Mouse (Mus musculus): Measurements from ENCODE around the gene Adam17.

Adam17 gene

GRCm38 (mm10) chr12:21350113-21350876 lies 23.1 kb downstream of the Adam17 start:
- no peak for DNase-seq

DNA sequence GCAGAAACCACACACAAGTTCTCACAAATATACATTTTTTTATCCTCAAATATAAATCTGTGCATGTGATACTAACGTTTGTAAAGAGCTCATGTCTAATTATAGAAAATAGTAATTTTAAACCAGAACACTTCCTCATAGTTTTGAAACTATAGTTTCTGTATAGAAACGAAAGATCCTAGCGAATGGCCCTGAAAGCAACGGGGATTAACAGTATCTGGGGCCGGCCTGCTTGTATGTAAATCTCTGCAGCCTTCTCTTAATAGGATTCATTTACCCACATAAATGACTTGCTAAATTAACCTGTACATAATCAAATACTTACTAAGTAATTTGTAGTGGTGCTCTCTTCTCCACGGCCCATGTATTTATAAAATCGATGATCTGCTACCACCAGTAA lies 26.5 kb downstream of the Adam17 start:
- DNase-seq = no peak

GRCm38 (mm10) chr12:21340674-21341073 lies 32.8 kb downstream of the Adam17 start:
- no peak for DNase-seq

DNA sequence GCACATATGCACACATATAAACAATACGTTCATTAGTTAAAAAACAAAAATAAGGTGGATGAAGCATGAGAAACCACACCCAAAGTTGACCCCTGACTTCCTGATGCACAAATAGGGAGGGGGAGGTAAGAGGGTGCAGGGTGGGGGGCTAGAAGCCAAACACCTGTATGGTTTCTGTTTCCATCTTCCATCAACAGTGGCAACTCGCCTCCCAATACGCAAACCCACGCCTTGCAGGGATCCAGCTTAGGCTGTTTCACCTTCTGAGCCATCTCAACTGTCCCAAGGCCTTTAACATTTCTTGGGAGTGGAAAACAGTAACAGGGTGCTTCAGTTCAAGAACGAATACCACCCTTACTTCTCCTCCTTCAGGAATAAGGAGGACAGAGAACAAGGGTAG lies 36.3 kb downstream of the Adam17 start:
- DNase-seq = no peak

DNA sequence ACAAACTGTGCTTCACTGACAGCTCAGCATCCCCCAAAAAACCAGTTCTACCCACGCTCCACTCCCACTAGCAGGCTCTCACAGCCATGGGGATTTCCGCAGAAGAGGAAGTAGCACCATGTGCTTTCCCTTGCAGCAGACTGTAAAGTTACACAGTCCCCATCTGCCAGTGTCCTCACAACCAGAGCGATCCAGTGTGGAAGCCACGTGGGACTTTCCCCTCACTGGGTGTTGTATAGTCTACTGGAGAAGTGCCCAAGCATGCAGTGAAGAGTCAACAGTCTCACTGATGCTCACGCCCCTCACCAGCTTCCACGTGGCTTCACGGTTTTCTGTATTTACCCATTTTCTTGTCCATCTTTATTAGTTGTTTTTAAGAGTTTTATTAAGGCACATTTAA lies 37.6 kb downstream of the Adam17 start:
- DNase-seq = no peak

DNA sequence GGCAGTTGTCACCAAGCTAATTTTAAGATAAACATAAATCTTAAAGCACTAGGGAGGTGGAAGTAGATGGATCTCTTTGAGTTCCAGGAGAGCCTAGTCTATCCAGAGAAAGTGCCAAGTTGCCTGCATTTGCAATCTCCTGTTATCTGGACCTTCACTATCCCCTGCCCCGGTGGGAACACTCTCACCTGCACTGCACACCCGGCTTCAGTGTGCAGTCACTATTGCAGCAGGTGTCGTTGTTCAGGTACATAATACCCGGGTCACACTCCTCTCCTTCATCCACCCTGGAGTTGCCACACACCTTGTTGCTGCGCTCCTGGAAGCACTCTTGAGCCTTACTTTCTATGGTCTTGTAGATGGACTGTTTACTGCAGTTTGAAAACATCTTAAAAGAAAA lies 39.7 kb downstream of the Adam17 start:
- no peak for DNase-seq

DNA sequence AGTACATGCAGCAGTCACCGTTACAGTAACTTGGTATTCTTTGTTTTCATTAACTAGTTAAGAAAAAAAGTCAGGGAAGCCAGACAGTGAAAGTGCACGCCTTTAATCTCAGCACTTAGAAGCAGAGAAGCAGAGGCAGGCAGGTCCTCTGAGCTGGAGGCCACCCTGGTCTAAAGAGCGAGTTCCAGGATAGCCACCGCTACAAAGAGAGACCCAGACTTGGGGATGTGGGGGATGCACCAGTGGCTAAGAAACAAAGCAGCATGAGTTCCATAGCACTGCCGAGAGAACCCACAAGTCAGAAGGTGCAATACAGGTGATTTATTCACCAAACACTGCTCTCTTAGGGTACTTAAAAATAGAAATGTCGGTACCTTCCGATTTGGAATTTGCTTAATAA lies 40.4 kb downstream of the Adam17 start:
- no peak for DNase-seq

- no peak for DNase-seq
Measured at GRCm38 (mm10) chr12:21331711-21332110, 41.7 kb downstream of the Adam17 start.

DNA sequence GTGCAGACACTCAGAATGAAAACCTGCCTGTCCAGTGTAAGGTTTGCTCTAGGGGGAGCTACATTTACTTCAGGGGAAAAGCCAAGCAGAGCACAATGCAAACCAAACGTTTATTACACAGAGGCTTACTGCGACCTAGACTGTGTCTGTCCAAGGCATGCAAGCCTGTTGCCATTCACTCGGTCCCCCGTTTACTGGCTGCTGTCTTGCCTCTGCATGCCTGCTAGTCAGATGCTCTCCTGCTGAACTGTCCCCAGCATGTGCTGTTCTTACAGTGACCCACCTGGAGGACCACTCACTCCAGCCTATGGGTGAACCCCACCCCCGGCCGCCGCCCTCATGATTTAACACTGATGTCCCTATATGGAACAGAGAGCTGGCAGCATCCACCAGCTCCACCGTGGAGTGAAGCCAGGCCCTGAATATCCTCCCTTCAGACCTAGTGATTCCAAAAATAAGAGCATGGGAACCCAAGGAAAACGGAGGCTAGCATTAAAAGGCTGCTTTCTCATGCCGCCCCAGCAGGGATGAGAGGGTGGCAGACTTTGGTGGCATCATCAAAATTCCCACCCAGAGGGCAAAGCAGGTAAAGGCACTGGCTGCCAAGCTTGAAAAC lies 42.4 kb downstream of the Adam17 start:
- no peak for DNase-seq

GRCm38 (mm10) chr12:21329661-21330400 lies 43.6 kb downstream of the Adam17 start:
- no peak for DNase-seq

DNA sequence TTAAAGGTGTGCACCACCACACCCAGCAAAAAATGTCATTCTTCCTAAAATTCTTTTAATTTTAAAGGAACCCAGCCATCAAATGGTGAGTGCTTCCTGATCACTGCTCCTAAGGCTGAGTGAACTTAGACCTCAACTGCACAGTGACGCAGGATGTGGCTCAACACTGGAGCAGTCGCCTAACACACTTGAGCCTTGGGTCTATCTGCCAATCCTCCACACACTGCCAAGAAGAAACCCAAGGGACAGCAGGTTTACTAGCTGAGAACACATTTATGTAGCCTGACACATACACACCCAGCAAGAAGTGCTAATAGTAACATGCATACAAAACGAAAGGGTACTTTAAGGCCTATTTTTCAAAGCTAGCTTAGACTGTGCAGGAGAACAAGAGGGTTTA lies 47.1 kb downstream of the Adam17 start:
- DNase-seq = no peak

- no peak for DNase-seq
Measured at GRCm38 (mm10) chr12:21325266-21325665, 48.2 kb downstream of the Adam17 start.

GRCm38 (mm10) chr12:21324101-21324500 lies 49.3 kb downstream of the Adam17 start:
- no peak for DNase-seq

GRCm38 (mm10) chr12:21322856-21323255 lies 50.6 kb downstream of the Adam17 start:
- no peak for DNase-seq

DNA sequence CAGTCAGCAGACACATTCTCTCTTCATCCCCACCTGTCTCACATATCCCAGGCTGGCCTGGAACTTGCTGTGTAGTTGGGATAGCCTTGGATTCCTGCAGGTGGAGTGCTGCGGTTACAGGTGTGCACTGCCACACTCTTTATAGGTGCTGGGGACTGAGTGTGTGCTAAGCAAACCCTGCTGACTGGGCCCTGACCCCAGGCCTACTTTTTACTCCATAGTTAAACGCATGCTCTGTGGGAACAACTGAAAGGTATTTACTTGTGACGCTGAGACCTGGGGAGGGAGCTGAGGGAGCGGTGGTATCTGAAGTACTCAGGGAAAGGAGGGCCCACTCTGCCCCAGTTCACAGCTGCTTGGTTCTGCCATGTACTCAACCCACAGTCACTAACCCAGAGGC lies 51.1 kb downstream of the Adam17 start:
- no peak for DNase-seq

DNA sequence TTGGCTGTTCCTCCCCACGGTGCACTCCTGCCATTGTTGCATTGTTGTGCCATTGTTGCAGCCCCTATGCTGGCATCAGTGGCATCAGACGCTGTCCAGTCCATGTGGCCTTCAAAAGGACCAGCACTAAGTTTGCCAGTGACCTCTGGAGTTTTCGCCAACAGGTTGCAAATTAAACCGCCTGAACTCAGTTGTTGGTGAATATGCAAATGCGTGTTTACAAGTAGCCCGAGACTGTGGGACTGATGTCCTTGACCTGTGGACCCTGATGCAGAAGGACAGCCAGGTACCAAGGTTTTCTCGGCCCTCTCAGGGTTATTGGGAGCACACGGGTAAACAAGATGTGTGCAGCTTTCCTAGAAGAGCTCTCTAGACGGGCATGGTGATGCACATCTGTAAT lies 52.3 kb downstream of the Adam17 start:
- DNase-seq = no peak

GRCm38 (mm10) chr12:21320317-21320716 lies 53.1 kb downstream of the Adam17 start:
- DNase-seq = no peak

DNA sequence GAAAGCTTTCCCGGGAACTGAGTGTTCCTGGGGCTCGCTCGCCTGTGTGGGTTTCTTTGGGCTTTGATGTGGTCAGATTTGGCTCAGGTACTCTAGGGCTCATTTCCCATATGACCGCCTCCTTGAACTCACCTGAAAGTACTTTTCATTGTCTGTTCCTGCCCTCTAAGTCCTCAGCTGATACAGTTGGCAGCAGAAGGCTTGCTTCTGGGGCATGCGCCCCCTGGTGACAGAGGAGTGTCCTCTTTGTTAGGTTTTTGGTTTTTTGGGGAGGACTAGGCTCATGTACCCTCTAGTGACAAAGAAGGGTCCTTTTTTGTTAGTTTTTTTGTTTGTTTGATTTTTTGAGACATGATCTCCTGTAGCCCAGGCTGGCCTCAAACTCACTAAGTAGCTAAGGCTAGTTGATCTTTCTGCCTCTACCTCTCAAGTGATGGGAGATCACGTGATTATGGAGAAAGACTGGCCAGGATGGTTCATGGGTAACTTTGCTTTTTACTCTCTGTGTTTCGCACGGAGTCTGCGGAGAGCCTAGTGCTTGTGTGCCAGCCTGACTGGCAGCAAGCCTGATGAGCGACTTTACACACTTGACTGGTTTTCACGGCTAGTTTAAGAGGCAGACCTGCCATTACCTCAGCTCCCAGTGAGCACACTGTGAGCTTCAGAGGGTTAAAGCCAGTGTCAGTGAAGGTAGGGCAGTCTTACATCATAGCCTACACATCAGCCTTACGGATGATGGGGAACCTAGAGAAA lies 55.1 kb downstream of the Adam17 start:
- peak; percentile 83 for DNase-seq

DNA sequence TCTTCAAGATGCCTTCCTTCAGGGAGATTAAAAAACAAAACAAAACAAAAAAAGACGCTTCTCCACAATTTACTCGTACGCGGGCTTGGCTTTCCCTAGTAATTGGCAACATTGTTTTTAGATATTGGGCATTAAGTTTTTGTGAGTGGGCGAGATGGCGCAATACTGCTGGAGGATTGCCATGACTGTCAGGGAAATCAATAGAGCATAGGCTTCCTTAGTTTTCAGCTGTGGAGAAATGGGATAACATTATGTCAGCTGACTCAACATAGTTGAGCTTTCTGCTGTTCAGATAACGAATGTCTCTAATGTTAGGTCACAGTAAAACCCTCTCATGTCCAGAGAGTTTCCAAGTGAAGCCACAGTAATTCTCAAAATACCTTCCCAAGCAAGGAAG lies 56.6 kb downstream of the Adam17 start:
- DNase-seq = no peak

DNA sequence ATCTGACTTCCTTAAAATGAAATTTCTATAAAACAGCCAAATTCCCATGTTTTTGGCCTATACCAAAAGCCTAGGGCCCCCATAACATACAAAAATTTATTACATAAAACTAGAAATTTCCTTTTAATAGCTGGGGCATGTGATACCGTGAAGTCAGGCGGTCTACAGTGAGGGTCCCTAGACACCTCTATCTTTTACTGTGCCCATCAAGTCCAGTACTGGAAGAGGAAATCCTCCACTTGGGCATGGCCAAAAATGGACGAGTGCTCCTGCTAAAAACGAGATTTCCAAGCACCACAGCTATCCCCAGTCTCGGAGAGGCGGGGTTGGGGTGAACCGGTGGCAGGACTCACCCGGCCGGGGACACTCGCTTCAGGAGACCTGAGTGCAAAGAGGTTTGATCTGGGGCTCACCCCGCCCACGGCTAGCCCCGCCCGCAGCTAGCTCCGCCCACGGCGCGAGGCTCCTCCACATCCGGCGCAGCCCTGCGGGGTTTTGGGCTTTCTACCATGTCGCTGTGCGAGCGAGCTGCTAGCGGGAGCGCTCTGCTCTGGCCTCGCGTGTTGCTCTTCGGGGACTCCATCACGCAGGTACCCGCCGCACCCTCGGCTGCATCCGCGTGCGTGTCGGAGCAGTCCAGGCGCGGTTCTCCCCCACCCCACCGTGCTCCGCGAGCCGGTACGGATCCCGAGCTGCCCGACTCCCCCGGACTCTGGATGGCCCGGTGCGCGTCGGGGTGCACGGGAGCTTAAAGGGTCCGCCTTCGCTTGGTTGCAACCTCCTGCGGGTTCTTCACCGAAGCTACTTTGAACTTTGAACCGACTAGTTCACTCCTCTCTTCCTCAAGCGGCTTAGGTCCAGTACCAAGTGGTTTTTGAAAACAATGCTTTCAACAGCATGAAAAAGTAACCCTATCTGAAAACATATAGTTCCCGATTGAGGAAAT lies 57.2 kb downstream of the Adam17 start, which contains the start of gene Iah1:
Iah1 (plus strand) TSS at position 467 of the 946 bp plus-strand sequence.
- peak; percentile 92 for DNase-seq

- peak; percentile 54 for DNase-seq
Measured at GRCm38 (mm10) chr12:21312201-21312600, 61.2 kb downstream of the Adam17 start.

- no peak for DNase-seq
Measured at GRCm38 (mm10) chr12:21306721-21307120, 66.7 kb downstream of the Adam17 start.
